Mouse (Mus musculus): ENCODE measurements at regions not wholly inside any gene's neighbourhood (a gene's known extent, or its start where the extent isn't known, plus 50 kb on each side); places are given as distances from the start of the nearest gene placed in this dataset.

DNA sequence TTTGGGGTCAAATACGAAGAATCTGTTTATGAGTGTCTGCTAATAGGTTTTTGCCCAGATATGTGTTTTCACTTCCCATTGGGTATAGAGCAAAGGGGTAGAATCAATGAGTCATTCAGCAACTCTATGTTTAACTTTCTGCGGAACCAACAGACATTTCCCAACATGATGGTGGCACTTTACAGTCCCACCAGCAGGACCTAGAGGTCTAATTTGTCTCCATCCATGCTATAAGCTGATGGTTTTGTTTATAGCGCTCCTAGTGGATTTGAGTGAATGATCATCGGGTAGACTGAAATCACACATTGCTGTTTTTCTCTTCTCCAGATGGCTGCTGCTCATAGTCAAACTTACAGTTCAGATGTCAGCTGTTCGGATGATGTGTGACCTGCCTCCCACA lies 99.7 kb upstream of the Arid5b start:
- DNase-seq = no peak

DNA sequence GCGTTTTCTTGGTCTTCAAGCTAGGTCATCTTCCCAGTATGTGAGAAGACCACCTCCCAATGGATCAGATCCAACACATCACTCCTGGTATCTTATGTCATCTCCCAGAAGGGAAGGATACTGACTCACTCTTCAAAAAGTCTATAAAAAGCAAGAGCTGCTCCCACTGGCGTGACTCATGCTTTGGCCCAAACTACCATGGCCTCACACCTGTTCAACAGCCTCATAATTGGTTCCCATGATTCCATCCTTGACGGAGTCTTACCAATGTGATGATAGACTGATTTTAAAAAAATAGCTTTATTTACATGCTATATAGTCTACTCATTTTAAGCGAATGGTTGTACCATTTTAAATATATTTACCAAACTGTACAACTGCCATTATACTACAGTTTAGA lies 98.9 kb upstream of the Arid5b start:
- no peak for DNase-seq

DNA sequence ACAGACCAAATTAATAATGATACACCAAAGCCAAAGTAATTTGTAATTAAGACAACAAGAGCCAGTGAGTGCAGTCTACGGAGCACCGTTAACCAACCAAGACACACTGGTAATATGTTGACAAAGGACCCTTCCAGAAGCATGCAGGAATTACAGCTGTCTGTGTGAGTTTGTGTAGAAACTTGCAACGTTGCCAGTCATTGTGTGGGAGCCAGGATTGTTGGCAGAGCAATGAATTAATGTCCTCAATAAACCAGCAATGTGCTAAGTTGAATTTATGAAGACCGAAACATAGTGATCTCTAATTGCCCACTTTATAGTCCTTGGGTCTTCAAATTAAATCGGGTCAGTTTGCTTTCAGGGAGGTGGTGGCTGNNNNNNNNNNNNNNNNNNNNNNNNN lies 95.3 kb upstream of the Arid5b start:
- no peak for DNase-seq

DNA sequence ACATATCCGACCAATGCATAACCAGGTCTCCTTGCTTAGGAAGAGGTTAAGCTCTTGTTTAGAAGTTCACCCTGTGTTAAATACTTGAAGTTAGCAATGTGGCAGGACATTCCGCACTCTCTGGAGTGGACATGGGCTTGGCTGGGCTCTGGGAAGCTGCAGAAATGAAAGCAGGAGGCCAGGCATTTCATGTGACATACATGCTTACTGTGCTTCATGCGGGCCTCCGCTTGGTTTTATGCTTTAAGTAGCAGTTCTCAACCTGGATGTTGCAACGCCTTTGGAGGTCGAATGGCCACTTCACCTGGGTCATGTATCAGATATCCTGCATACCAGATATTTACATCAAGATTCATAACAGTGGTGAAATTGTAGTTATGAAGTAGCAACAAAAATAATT lies 93.2 kb upstream of the Arid5b start:
- no peak for DNase-seq

DNA sequence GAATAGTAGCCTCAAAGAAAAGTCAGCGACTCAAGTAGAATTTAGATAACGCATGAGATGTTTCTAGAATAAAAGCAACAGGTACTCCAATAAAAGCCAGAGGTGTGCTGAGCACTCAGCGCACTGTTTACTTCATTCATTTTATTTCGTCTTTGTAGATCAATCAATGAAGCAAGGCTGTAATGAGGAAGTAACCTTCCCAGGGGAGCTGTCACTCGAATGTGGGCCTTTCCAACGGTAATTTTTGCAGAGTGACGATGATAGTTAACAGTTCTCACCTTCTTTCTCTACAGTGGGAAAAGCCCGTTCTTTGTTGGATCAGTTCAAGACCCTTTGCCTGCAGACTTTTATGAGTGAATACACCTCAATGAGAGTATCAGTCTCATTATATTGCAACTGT lies 92.4 kb upstream of the Arid5b start:
- DNase-seq = no peak

DNA sequence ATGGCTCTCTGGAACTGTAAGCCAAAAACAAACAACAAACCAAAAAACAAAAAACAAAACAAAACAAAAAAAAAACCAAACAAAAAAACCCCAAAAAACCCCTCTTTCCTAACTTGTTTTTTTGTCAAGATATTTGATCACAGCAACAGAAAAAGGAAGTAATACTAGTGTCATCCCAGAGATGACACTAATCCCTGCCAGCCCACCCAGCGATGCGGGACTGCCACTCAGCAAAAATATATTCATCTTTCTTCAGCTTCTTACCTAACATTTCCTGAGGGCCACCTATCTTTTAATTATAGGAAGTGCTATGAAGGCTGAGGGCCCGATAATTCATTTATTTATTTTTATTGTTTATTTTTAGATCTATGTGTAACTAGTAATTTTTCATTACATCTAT lies 88.3 kb upstream of the Arid5b start:
- no peak for DNase-seq

DNA sequence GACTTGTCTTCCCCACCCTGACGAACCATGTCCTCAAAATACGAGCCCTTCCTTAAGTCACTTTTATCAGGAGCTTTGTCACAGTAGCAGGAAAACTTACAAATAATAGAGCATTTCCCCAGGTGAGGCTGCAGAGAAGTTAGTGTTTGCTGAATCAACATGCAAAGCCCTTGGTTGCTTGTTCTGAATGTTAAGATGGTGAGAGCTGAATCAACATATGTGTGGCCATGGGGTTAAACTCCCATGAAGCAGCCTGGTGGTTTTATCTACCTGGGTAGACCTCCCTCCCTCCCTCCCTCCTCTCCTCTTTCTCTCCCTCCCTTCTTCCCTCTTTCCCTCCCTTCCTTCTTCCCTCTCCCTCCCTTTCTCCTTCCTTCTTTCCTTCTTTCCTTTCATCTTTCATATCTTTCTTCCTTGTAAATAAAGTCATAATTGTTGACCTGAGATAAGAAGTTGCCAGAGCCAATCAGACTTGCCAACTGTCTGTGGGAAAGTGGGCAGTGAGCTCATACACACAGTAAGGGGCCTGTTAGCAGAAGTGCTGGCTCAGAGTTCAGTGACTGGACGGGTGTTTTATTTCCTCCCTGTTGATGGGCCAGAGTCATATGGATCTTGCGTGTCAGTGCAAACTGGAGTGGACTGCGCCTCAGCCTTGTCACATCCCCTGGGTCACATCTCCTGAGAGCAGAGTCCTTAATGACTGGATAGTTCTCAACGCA lies 82.4 kb upstream of the Arid5b start:
- DNase-seq = no peak

DNA sequence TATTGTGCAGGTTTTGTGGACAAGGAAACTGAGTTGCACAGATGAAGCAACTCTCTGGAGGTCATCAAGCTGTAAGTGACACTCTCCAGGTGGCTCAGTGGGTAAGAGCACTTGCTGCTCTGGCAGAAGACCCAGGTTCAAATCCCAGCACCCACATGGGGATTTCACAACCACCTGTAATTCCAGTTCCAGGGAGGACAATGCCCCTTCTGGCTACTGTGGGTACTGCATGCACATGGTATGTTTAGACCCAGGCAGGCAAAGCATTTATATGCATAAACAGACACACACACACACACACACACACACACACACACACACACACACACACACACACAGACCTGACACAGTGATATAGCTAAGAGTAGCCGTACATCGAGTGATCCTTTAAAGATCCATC lies 80.6 kb upstream of the Arid5b start:
- no peak for DNase-seq

DNA sequence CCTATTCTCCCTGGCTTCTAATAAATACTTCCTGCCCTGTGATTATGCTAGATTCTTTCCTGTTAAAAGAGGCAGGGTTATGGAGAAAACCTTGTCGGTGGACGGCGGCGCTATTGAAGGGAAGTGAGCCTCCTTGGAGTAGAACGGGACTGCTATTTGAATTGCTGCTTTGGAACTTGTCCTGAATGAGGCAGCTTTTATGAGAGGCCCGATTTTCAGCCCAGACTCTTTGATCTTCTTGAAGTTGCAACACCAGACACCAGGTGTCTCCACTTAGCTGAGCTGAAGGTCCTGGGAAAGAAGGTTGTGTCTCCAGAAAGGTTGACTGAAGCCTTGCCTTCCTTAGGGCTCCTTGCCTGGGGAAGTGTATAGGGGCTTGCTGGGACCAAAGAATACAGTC lies 78.4 kb upstream of the Arid5b start:
- peak; percentile 53 to 68 for DNase-seq

DNA sequence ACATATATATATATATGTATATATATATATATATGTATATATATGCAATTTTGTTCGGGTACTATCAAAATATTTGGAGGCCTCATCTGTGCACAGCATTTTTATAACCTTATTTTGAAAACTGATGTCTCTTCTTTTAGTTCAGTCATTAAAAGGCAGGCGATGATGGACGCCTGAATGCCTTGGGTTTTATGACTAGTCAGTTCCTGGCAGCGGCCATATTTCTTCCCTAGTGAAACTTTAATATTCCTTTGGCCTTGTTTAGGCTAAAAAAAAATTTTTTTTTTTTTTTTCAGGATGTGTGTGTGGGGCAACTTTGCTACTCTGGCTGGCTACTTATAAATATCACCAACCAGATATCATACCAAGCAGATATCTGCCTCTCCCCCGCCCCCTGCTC lies 78.0 kb upstream of the Arid5b start:
- no peak for DNase-seq

DNA sequence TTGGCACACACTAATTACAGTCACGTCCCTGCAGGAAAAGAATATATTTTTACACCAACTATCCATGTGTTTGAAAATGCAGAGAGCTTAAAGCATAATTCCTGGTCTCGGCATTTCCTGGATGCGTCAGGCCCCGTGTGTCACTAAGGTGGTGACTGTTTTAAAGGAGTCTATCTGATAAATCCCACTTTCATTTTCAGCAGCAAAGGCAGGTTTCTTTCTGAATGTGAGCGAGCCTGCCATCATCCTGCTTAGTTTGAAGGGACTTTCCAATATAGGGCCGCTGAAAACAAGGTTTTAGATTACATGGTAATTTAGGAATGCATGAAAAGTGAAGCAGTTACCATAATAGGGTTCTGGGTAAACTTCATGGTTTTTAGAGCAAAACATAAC lies 77.5 kb upstream of the Arid5b start:
- no peak for DNase-seq

DNA sequence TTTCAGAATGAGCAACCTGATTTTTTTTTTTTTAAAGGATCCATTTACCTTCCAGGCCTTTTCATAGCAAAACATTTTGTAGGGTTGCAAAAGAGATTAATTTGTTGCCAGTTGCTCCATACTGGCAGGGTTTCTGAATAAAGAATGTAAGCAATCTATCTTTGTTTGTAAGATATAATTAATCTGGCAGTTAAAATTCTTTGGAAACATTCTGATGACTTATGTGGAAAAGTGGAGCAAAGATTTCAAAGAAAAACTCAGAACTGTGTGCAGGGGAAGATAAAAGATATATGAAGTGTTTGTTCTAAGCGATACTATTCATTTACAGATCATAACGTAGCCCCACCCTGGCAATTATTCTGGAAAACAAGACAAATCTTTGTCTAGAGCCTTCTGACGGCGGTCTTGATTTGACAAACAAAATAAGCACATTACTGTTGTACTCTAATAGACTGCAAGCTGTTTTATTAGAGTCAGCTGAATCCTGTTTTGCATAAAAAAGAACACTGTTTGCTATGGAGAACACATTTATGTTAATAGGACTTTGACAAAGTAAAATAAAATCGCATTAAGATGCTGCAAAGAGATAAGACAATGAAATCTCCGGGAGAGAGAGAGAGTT lies 77.0 kb upstream of the Arid5b start:
- no peak for DNase-seq

DNA sequence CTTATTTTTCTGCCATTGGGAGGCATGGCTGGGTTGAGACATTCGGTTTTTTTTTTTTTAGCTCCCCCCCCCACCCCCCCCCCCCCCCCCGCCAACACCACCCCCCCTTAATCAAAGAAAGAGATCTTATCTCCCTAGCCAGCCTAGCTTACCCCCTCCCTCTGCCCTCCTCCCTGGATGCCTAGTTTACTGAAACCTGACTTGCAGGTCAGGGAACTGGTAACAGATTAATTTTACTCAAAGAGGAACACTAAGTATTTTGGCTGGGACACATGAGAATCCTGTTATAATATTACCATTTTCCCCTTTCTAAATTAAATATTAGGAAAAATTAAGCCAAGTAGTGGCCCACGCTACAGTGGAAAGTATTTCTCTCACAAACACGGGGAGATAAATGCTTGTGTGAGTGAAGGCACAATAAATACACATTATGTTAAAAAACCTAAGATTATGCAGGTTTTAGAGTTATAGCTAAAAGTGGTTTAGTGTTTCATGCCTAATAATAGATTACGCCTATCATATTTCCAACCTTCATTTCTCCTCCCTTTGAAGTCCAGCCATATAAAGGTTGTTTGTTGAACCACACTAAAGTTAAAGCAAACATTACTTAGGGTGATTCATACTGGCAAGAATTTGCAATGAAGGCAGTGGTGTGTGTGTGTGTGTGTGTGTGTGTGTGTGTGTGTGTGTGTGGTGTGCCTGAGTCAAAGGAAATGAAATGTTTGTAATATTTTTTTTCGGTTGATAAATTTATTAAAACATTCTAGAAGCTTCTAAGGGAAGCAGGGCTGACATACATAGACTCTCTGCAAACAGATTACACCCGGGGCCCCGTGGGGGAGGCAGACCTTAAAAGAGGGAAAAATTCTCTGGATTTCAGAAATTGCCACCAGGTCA lies 76.0 kb upstream of the Arid5b start:
- peak; percentile 69 to 77 for DNase-seq

DNA sequence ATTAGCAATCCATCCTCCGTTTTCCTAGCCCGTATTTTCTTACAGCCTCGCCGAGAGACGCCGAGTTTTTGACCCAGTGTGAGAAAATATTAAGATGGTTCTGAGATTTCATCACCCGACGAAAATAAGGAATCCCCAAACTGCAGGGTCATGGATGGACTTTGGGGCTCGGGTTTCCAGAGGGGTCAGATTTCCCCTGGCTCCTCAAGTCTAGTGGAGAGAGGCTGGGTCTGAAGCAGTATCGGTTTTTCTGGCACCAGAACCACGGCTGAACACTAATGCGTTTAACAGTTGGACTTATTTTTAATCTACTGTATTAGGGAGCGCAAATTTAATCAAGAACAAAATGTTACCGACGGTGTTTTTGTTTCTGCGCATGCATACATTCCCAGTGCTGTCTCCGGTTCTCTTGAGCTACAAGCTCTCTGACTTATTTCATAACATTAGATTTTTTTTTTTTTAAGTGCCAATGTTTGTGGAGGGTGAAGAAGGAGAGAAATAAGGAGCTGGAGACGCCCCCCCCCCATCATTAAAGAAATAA lies 75.2 kb upstream of the Arid5b start:
- DNase-seq = peak in 1 of 2 experiments; percentile 33

DNA sequence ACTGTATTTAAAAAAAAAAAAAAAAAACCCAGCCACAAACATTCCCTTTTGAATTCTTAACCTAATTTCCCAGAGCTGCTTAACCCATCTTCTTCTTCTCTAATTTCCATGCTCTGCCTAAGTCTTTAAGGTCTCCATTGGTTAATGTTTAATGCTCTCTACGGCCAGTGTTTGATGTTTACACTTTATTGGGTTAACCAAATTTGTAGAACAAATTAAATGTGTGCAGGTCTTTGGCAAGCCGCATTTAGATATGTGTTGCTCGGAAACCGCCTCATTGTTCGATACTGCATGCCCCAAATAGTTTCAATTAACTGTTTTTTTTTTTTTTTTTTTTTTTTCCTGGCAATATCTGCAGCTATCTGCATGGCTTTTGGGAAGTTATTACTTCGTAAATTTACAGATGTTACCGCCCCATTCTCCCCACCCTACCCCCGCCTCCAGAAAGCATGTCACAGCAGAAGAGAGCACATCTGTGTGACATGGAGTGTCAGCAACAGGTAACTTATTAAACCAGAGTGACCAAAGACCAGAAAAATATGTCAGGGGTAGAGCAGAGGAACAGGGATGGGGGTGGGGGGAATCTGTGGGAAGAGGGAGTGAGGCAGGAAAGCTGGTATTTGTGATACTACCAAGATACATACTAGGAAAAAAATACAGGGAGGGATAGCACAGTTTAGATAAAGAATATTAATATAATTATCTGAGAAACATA lies 73.5 kb upstream of the Arid5b start:
- DNase-seq = peak; percentile 67 to 68

DNA sequence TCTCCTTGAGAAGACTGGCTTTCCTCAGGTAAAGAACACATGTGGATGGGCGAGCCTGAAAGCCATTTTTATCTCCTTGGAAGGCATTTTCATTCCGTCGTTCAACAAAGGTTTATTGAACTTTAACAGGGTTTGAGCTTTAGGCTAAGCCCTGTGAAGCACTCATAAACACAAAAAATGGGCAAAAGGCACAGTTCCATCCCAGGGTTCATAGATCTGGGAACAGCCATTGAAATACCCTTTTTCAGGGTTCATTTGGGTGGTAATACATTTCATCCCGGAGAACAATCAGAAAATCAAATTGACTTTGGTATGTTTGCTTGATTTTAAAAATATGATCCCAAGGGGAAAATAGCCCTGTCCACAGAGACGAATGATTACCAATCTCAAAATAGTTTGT lies 72.9 kb upstream of the Arid5b start:
- DNase-seq = no peak

DNA sequence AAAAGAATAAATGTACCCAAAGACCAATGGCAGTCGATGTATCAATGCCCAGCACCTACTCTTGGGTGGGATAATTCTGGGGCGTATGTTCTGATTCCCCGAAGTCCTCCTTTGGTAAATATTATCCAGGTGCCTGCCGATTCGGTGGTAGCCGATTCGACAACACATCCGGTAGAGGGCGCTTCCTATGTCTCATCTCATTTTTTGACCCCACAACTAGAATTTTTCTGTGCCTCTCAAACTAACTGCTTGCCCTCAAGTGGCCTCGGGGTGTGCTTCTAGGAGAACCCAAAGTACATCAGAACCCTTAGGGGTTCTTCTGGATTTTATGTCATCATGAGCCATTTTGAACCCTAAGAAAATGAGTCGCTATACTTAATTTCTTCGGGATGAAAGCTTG lies 72.3 kb upstream of the Arid5b start:
- no peak for DNase-seq

DNA sequence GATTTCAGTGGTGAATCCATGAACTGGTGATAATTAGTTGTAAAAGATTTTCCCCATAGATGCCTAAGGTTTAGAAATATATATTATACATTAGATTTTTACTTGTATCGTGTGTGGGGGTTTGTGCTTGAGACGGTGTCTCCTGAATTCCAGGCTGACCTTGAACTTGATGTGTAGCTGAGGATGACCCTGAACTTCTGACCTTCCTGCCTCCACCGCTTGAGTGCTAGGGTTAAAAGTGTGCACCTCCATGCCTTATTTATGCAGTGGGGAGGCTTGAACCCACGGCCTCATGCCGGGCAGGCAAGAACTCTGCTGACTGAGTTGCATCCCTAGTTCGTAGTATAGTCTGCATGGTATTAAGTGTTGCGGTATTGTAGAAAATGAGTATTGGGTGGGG lies 69.3 kb upstream of the Arid5b start:
- DNase-seq = no peak

DNA sequence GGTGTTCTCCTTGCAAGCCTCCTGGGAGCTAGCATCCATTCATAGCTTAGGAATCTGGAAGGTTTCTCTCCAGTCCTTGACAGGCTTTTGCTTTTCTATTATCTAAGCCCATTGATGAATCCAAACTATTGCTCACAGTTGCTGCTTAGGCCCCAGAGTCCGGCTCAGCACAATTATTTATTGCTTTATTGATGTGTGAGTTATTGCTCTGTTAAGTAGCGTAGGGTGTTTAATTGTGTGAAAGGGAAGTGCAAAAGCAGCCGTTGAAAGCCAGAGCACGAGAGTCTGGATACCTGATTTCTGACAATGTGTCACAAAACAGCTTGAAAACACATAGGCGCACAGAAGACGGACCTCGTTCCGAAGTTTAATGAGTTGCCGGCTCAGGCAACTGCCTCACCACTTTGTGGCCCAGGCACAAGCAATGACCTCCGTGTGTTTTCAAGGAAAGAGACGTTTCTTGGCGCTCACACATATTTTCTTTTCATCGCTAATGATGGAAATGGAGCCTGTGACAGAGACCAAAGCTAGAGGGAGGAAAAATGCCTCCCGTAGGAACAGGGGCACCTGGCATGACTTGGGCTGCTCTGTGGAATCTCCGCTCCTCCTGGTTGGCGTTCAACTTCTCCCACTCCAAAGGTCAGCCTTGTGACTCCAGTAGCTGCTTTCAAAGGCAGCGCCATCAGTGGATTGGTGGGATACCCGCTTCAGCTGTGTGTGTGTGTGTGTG lies 66.6 kb upstream of the Arid5b start:
- DNase-seq = peak; percentile 80 to 87

DNA sequence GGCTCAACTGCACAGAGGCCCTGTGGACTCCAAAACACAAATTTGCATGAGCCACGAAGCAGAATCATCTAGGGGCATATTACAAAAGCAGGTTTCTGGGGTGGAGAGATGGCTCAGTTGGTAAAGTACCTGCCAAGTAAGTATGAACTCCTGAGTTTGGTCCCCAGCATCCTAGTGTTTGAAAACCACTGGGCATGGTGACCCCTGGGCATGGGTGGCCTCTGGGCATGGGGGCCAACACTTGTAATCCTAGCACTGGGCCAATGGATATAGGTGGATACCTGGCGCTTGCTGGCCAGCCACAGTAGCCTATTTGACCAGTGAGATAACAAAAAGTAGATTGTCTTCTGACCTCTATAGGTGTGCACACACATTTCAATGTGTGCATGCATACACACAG lies 65.7 kb upstream of the Arid5b start:
- no peak for DNase-seq

DNA sequence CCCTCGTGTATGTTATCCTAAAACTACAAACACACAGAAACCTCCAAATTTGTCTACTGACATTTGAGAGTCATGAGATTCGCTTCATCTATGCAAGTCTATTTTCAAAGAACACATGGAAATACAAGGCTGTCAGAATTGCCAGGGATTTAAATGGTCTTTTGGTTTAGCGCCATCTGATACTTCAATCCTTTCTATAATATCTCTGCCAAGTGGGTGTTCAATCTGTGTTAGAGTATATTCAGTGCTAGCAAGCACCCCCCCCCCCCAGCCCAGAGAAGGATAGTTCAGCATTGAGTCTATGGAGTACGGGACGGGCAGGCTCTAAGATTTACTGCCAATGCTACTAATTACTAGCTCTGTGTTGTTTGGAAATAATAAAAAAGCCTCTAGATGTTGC lies 55.5 kb upstream of the Arid5b start:
- no peak for DNase-seq

Measured in kidney, postnatal 36 days (tissue).